Mouse (Mus musculus) left cerebral cortex, postnatal 10 days (tissue): ENCODE measurements around the gene Mettl1. TPM values are rescaled to one million over a fixed set of nuclear protein-coding genes. Genes with fewer than 3 reads are reported as not detected.
A peak's percentile ranks its signal among the peaks of the same experiment; 100 is the strongest.

Experiments used
- microRNA-seq: library from miRNA; unstranded; fragments of <30 nt; microRNA quantifications from one replicate; pipeline ENCODE4 v1.2.0, GENCODE M21; 2022
- total RNA-seq, 2 experiments: library from RNA; stranded (reverse); gene quantifications; 2 replicates each; pipeline ENCODE4 v1.2.3; 2021

Gene Mettl1
- total RNA-seq, 2 experiments from 2014 or later: 10.7 to 12.4 TPM

Small RNA genes lying within 50 kb of the gene (microRNA-seq; reads per million reads assigned to microRNA genes)
- 42.5 reads per million, percentile 48 among the genes with 10 or more reads in this experiment for gene Mir26a-2
- gene Mir546: not detected

Other genes with a start within 250 kb of the Mettl1 start
- 10 to 100 TPM in 1 of 2 experiments, 1 to 10 TPM in 1; 8.6 to 10.2 TPM for gene Atp23, start 140.1 kb upstream of the Mettl1 start, total RNA-seq
- 10 to 100 TPM; 54.2 to 62.9 TPM for gene Ctdsp2, start 62.7 kb upstream of the Mettl1 start, total RNA-seq
- gene Avil, start 40.7 kb upstream of the Mettl1 start, total RNA-seq: under 1 TPM; 0.14 to 0.17 TPM
- 10 to 100 TPM; 28.6 to 31.0 TPM for gene Tsfm, start 10.6 kb upstream of the Mettl1 start, total RNA-seq
- gene Eef1akmt3, start 99 bp downstream of the Mettl1 start, total RNA-seq: under 1 TPM; 0.28 to 0.49 TPM
- gene Cyp27b1, start 6.8 kb downstream of the Mettl1 start, total RNA-seq: under 1 TPM; 0.36 to 0.49 TPM
- gene March9, start 18.8 kb downstream of the Mettl1 start, total RNA-seq: 10 to 100 TPM; 49.6 to 49.8 TPM
- 100 to 1,000 TPM; 114 to 123 TPM for gene Cdk4, start 22.1 kb downstream of the Mettl1 start, total RNA-seq
- 10 to 100 TPM; 65.2 to 67.9 TPM for gene Tspan31, start 28.9 kb downstream of the Mettl1 start, total RNA-seq
- gene Agap2, start 33.9 kb downstream of the Mettl1 start, total RNA-seq: 100 to 1,000 TPM; 558 to 572 TPM
- 100 to 1,000 TPM; 103 to 107 TPM for gene Os9, start 79.7 kb downstream of the Mettl1 start, total RNA-seq
- 100 to 1,000 TPM; 105 to 107 TPM for gene B4galnt1, start 123.8 kb downstream of the Mettl1 start, total RNA-seq
- gene Slc26a10, start 139.2 kb downstream of the Mettl1 start, total RNA-seq: 1 to 10 TPM; 1.0 to 1.2 TPM
- gene Arhgef25, start 148.7 kb downstream of the Mettl1 start, total RNA-seq: 10 to 100 TPM; 65.2 to 69.1 TPM
- 100 to 1,000 TPM; 182 to 185 TPM for gene Dtx3, start 154.3 kb downstream of the Mettl1 start, total RNA-seq
- 10 to 100 TPM; 42.2 to 47.4 TPM for gene Pip4k2c, start 170.2 kb downstream of the Mettl1 start, total RNA-seq
- 100 to 1,000 TPM; 468 to 479 TPM for gene Kif5a, start 221.9 kb downstream of the Mettl1 start, total RNA-seq
- 100 to 1,000 TPM; 322 to 330 TPM for gene Dctn2, start 225.0 kb downstream of the Mettl1 start, total RNA-seq
- gene Mbd6, start 247.6 kb downstream of the Mettl1 start, total RNA-seq: 10 to 100 TPM; 37.4 to 45.5 TPM